Mouse (Mus musculus) layer of hippocampus, postnatal 10 days (tissue): ENCODE data around the gene Gm32687. TPM values are rescaled to one million over a fixed set of nuclear protein-coding genes. Genes with fewer than 3 reads are reported as not detected.
"Not testable (repeated sequence)": the region's sequence is repeated elsewhere in the genome, so short reads cannot be mapped to it uniquely, and the experiment has no call there.

Source experiments
- DNase-seq, 2 experiments: peaks; one replicate each; pipeline ENCODE4 v3.0.0; 2021; ENCODE audit warnings: low spot score in 2 of 2
- long read RNA-seq: library from polyadenylated mRNA; stranded (forward); transcript quantifications from one replicate; pipeline ENCODE4 v2.0.0, GENCODE M21; 2023
- total RNA-seq, 2 experiments: library from RNA; stranded (reverse); gene quantifications; 2 replicates each; pipeline ENCODE4 v1.2.3; 2021

Gm32687 gene
- 1 to 10 TPM; 2.8 to 3.3 TPM for total RNA-seq
- long read RNA-seq, partial matches to known transcripts = 0 of 3 reads
- long read RNA-seq, other reads (novel, unspliced or antisense) = 1 of 3 reads

DNA sequence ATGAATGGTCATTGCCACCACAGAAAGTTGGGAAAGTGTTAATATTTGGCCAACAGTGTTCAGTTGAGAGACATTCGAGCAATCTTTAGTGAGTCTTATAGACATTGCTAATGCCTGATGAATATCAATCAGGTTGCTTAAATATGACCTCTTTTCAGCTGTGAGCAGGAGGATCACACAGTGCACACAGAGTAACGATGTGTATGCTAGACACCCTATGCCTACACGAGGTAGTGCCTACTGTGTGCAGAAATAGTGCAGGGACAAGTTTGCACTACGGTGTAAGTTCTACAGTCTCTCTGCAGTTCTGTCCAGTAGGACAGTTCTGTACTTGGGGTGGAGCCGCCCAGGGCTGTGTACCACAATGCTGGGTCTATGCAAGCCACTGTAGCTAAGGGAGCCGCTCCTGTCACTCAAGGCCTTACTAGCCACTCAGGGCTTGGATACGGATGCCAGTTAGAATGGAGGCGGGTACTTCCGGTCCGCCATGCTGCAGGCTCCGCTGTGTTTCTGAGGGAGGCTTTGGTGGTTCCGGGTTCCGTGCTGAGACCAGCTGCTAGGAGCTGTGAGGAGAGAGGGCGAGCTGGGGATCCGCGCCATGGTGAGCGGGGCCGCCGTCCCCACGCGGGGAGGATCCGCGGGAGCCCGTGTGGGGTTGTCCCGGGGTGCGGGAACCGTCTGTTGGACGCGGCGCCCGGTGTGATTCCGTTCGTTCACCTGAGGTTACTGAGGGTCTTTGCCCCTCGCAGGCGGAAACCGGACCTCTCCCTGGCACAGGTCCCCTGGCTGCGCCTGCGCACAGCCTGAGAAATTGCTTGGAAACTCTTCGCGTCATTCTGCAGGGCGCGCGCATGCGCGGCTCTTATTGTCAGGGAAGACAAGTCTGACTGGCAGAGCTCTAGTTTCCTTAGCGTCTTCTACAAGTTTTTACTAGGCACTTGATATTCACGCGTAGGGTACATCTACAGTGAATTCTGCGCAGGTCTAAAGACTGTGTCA lies at the start of gene Gm32687:
Gene Gm32687, plus strand, starts transcription at position 526 of the 999 bp plus-strand sequence.
- DNase-seq = peak; percentile 4 to 18

DNA sequence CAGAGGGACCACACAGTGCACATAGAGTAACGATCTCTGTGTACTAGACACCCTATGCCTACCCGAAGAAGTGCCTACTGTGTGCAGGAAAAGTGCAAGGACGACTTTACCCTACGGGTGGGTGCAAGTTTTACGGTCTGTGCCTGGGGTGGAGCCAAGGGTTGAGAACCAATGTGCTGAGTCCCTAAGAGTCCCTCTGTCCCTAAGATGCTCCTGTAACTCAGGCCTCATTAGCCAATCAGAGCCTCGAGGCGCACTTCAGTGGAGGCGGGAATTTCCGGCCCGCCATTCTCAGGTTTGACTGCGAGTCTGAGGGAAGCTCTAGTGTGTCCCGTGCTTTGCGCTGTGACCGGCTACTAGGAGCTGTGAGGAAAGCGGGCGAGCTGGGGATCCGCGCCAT lies 17.5 kb upstream of the Gm32687 start:
- DNase-seq = not testable (repeated sequence)

DNA sequence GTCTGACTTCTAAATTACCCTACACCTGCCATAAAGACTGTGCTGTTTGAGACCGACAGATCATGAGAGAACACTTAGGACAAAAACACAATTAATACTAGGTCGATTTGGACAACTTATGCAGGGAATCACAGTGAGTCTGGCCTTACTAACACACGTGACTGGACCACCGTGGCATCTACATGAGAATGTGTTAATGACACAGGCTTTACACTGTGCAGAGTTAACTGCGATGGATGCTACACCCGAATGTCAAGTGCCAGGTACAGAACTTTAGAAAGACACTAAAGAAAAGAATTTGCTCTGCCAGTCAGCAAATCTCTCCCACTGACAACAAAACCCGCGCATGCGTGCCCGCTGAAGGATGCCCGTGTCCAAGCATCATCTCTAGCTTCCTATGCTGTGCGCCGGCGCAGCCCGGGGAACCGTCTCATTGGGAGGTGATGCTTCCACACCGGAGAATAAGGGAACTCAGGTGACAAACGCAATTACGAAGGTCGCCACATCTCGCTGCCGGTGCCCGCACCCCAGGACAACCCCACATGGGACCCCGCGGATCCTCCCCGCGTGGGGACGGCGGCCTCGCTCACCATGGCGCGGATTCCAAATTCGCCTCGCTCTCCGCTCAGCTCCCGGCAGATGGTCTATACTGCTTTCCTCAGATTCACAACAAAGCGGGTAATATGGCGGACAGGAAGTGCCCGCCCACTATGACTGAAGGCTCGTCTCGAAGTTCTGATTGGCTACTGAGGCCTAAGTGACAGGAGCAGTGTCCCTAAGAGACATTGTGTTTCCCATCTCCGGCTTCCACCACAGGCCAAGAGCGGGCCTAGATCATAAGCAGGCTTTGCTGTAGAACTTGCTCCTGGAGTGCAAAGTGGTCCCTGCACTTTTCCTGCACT lies 66.4 kb downstream of the Gm32687 start, which contains the start of gene Zfp781:
Gene Zfp781, minus strand, starts transcription at position 639 of the 902 bp plus-strand sequence.
- not testable (repeated sequence) for DNase-seq

Other genes starting within 250 kb of the Gm32687 start
- 10 to 100 TPM; 28.9 to 31.4 TPM for gene Sirt6, start 236.1 kb upstream of the Gm32687 start, total RNA-seq
- 10 to 100 TPM; 28.5 to 40.6 TPM for gene Ankrd24, start 235.4 kb upstream of the Gm32687 start, total RNA-seq
- gene Gm10778, start 214.9 kb upstream of the Gm32687 start, total RNA-seq = 1 to 10 TPM; 5.1 to 5.4 TPM
- 10 to 100 TPM; 11.3 to 12.4 TPM for gene Zfp433, start 159.1 kb upstream of the Gm32687 start, total RNA-seq
- 1 to 10 TPM; 6.8 to 8.3 TPM for gene Gm3055, start 92.8 kb upstream of the Gm32687 start, total RNA-seq
- gene Gm4767, start 51.7 kb upstream of the Gm32687 start, total RNA-seq = 1 to 10 TPM; 3.3 to 3.7 TPM
- gene Zfp781, start 66.5 kb downstream of the Gm32687 start, total RNA-seq = 1 to 10 TPM; 3.8 to 4.7 TPM
- gene Zfp873, start 184.2 kb downstream of the Gm32687 start, total RNA-seq = 10 to 100 TPM; 12.1 to 12.4 TPM
- gene BC024063, start 219.4 kb downstream of the Gm32687 start, total RNA-seq = 1 to 10 TPM; 5.3 to 6.9 TPM